Mouse (Mus musculus) lung, embryonic 16.5 days (tissue): ENCODE data around the gene Tlcd1. TPM values are rescaled to one million over a fixed set of nuclear protein-coding genes. Genes with fewer than 3 reads are reported as not detected.
A peak's percentile ranks its signal among the peaks of the same experiment; 100 is the strongest.

ENCODE experiments used
- ATAC-seq: fragments of 200-750 bp; cut with Nextera tagmentation; 2 replicates; pipeline ENCODE4 v1.8.0; 2017; ENCODE audit warnings: low read depth, mild to moderate bottlenecking, moderate library complexity
- H3K27ac ChIP-seq: fragments of 300-500 bp; sonication (generic); 2 replicates; pipeline ENCODE4 v1.5.1; 2014; ENCODE audit warnings: mild to moderate bottlenecking, control low read depth, low read length
- H3K27me3 ChIP-seq: fragments of 300-500 bp; sonication (generic); 2 replicates; pipeline ENCODE4 v1.6.1; 2014; ENCODE audit warnings: low read depth, low read length, mixed read lengths; ENCODE audit not compliant: control insufficient read depth, insufficient read depth
- H3K36me3 ChIP-seq: fragments of 300-500 bp; sonication (generic); 2 replicates; pipeline ENCODE4 v1.6.1; 2014; ENCODE audit warnings: low read length; ENCODE audit not compliant: control insufficient read depth, insufficient read depth
- H3K4me1 ChIP-seq: fragments of 300-500 bp; sonication (generic); replicated peaks from 2 replicates; pipeline ENCODE4 v1.6.1; 2014; ENCODE audit warnings: low read length, mixed read lengths; ENCODE audit not compliant: control insufficient read depth, insufficient read depth
- H3K4me2 ChIP-seq: fragments of 300-500 bp; sonication (generic); 2 replicates; pipeline ENCODE4 v1.6.1; 2014; ENCODE audit warnings: low read depth, low read length, control low read depth
- H3K4me3 ChIP-seq: fragments of 300-500 bp; sonication (generic); 2 replicates; pipeline ENCODE4 v1.5.1; 2014; ENCODE audit warnings: mild to moderate bottlenecking, low read length, control low read depth
- H3K9ac ChIP-seq: fragments of 300-500 bp; sonication (generic); 2 replicates; pipeline ENCODE4 v1.6.1; 2014; ENCODE audit warnings: low read length, control low read depth
- H3K9me3 ChIP-seq: fragments of 300-500 bp; sonication (generic); 2 replicates; pipeline ENCODE4 v1.6.1; 2016; ENCODE audit warnings: low read length; ENCODE audit not compliant: control insufficient read depth
- WGBS: fragments of 180-500 bp; shearing (Covaris S2); extraction: QIAGEN DNeasy Blood & Tissue Kit; methylation state at CpG from one replicate; pipeline ENCODE4 v1.1.7; 2014; 5-methylcytosine and 5-hydroxymethylcytosine counted together
- polyA plus RNA-seq: library from polyadenylated mRNA; unstranded; fragments of >200 nt; fragmentation: Nextera tagmentation; extraction: Ambion mirVana; gene quantifications from 2 replicates; pipeline ENCODE4 v1.2.1, GENCODE M21; 2015

Tlcd1 gene
- polyA plus RNA-seq, 1 experiment from 2014 or later = 24.4 TPM

GRCm38 (mm10) chr11:78164604-78164923 is 11.9 kb upstream of the Tlcd1 start:
- ATAC-seq = no peak; the same call in 1 of the 2 replicates
- Histone ChIP-seq H3K4me2 (peak overlapping the region; percentile 88), H3K27ac (peak overlapping the region; percentile 99), H3K9me3 (no peaks in the 10 kb centered on the region), H3K4me1 (peaks cover 42% of the 10 kb centered on the region), H3K36me3 (peaks cover 23% of the 10 kb centered on the region), H3K4me3 (peak overlapping the region; percentile 88), H3K9ac (peak overlapping the region; percentile 92), H3K27me3 (no peaks in the 10 kb centered on the region)
- 0% methylated on average over 14 of the region's 14 CpGs for WGBS

- WGBS = under 1% methylated on average over 66 of the region's 78 CpGs
- peak; percentile 86 for ATAC-seq
- no peaks in the 10 kb centered on the region for H3K27me3 ChIP-seq
- no peaks in the 10 kb centered on the region for H3K9me3 ChIP-seq
- H3K27ac ChIP-seq = peak within 1 kb of the TSS; percentile 99
- peaks cover 36% of the 10 kb centered on the region for H3K4me1 ChIP-seq
- H3K4me2 ChIP-seq = peak within 1 kb of the TSS; percentile 88
- H3K36me3 ChIP-seq = peaks cover 17% of the 10 kb centered on the region
- peak within 1 kb of the TSS; percentile 92 for H3K9ac ChIP-seq
- peak within 1 kb of the TSS; percentile 88 for H3K4me3 ChIP-seq
Observed at GRCm38 (mm10) chr11:78164924-78165760, 11.4 kb upstream of the Tlcd1 start, which contains the start of gene Traf4. Traf4 (minus strand) TSS chr11:78165589.

GRCm38 (mm10) chr11:78165761-78166109 is 10.8 kb upstream of the Tlcd1 start:
- ATAC-seq = peak; percentile 43
- under 1% methylated on average over 16 of the region's 16 CpGs for WGBS
- no peaks in the 10 kb centered on the region for H3K9me3 ChIP-seq
- peak overlapping the region; percentile 88 for H3K4me3 ChIP-seq
- H3K4me2 ChIP-seq = peak overlapping the region; percentile 88
- H3K27ac ChIP-seq = peak overlapping the region; percentile 99
- H3K9ac ChIP-seq = peak overlapping the region; percentile 92
- H3K27me3 ChIP-seq = no peaks in the 10 kb centered on the region
- peaks cover 11% of the 10 kb centered on the region for H3K36me3 ChIP-seq
- peaks cover 36% of the 10 kb centered on the region for H3K4me1 ChIP-seq

- no peaks in the 10 kb centered on the region for H3K27me3 ChIP-seq
- peak overlapping the region; percentile 99 for H3K27ac ChIP-seq
- peak overlapping the region; percentile 88 for H3K4me3 ChIP-seq
- H3K4me2 ChIP-seq = peak overlapping the region; percentile 88
- no peaks in the 10 kb centered on the region for H3K9me3 ChIP-seq
- WGBS = 37% methylated on average over 4 of the region's 4 CpGs
- H3K36me3 ChIP-seq = peaks cover 8% of the 10 kb centered on the region
- peak overlapping the region; percentile 92 for H3K9ac ChIP-seq
- H3K4me1 ChIP-seq = peaks cover 36% of the 10 kb centered on the region
- no peak for ATAC-seq
Observed at GRCm38 (mm10) chr11:78166161-78166560, 10.3 kb upstream of the Tlcd1 start.

- peaks cover 5% of the 10 kb centered on the region for H3K36me3 ChIP-seq
- peak overlapping the region; percentile 24 for H3K9ac ChIP-seq
- 67% methylated on average over 6 of the region's 6 CpGs for WGBS
- H3K27me3 ChIP-seq = no peaks in the 10 kb centered on the region
- no peak overlapping the region for H3K4me3 ChIP-seq
- H3K4me2 ChIP-seq = no peak overlapping the region; the same call in 1 of the 2 replicates
- no peaks in the 10 kb centered on the region for H3K9me3 ChIP-seq
- no peak for ATAC-seq
- peak overlapping the region; percentile 99 for H3K27ac ChIP-seq
- H3K4me1 ChIP-seq = peaks cover 33% of the 10 kb centered on the region
Observed at GRCm38 (mm10) chr11:78166640-78167039, 9.9 kb upstream of the Tlcd1 start.

- Histone ChIP-seq H3K27ac (no peak overlapping the region), H3K9ac (no peak overlapping the region), H3K9me3 (no peaks in the 10 kb centered on the region), H3K4me2 (no peak overlapping the region), H3K4me1 (peaks cover 26% of the 10 kb centered on the region), H3K27me3 (no peaks in the 10 kb centered on the region), H3K4me3 (no peak overlapping the region), H3K36me3 (0 out of 2 replicates have a peak, but pooled peaks cover 2% of the 10 kb centered on the region)
- WGBS = 86% methylated on average over 14 of the region's 14 CpGs
- no peak for ATAC-seq
Observed at GRCm38 (mm10) chr11:78167257-78167959, 9.1 kb upstream of the Tlcd1 start.

- 44% methylated on average over 19 of the region's 19 CpGs for WGBS
- Histone ChIP-seq H3K27ac (no peak overlapping the region), H3K4me2 (no peak overlapping the region), H3K4me1 (peaks cover 17% of the 10 kb centered on the region), H3K27me3 (no peaks in the 10 kb centered on the region), H3K4me3 (no peak overlapping the region), H3K9ac (no peak overlapping the region), H3K9me3 (no peaks in the 10 kb centered on the region), H3K36me3 (no peaks in the 10 kb centered on the region)
- no peak for ATAC-seq
Observed at GRCm38 (mm10) chr11:78168541-78169468, 7.7 kb upstream of the Tlcd1 start.

GRCm38 (mm10) chr11:78170306-78170705 is 6.2 kb upstream of the Tlcd1 start:
- Histone ChIP-seq H3K9ac (no peak overlapping the region), H3K27ac (no peak overlapping the region), H3K9me3 (no peaks in the 10 kb centered on the region), H3K4me2 (no peak overlapping the region), H3K4me3 (no peak overlapping the region), H3K27me3 (no peaks in the 10 kb centered on the region), H3K4me1 (peaks cover 17% of the 10 kb centered on the region), H3K36me3 (no peaks in the 10 kb centered on the region)
- WGBS = 76% methylated on average over 15 of the region's 15 CpGs
- ATAC-seq = no peak
